Mouse (Mus musculus): ENCODE measurements around the gene Litaf.

The Litaf gene

GRCm38 (mm10) chr16:10952071-10952470 is 113.9 kb downstream of the Litaf start:
- peak; percentile 13 for DNase-seq

- DNase-seq: peak; percentile 16
Observed at GRCm38 (mm10) chr16:10951581-10951980, 114.4 kb downstream of the Litaf start.

GRCm38 (mm10) chr16:10950539-10950938 is 115.4 kb downstream of the Litaf start:
- no peak for DNase-seq

GRCm38 (mm10) chr16:10947724-10948123 is 118.2 kb downstream of the Litaf start:
- no peak for DNase-seq

- no peak for DNase-seq
Observed at GRCm38 (mm10) chr16:10945381-10946127, 120.4 kb downstream of the Litaf start.

- DNase-seq: no peak
Observed at GRCm38 (mm10) chr16:10944545-10944944, 121.4 kb downstream of the Litaf start.

- DNase-seq: no peak
Observed at GRCm38 (mm10) chr16:10943257-10943656, 122.7 kb downstream of the Litaf start.

GRCm38 (mm10) chr16:10940661-10941060 is 125.3 kb downstream of the Litaf start:
- no peak for DNase-seq

- DNase-seq: no peak
Observed at GRCm38 (mm10) chr16:10939932-10940331, 126.0 kb downstream of the Litaf start.

- no peak for DNase-seq
Observed at GRCm38 (mm10) chr16:10937497-10937896, 128.5 kb downstream of the Litaf start.

- no peak for DNase-seq
Observed at GRCm38 (mm10) chr16:10936700-10937319, 129.1 kb downstream of the Litaf start.

GRCm38 (mm10) chr16:10934047-10934446 is 131.9 kb downstream of the Litaf start:
- no peak for DNase-seq

GRCm38 (mm10) chr16:10933372-10933771 is 132.6 kb downstream of the Litaf start:
- peak; percentile 57 for DNase-seq

GRCm38 (mm10) chr16:10927026-10927425 is 138.9 kb downstream of the Litaf start:
- no peak for DNase-seq

- DNase-seq: peak; percentile 16
Observed at GRCm38 (mm10) chr16:10925591-10926180, 140.3 kb downstream of the Litaf start.

- DNase-seq: peak; percentile 48
Observed at GRCm38 (mm10) chr16:10923561-10923960, 142.4 kb downstream of the Litaf start.

- no peak for DNase-seq
Observed at GRCm38 (mm10) chr16:10919856-10920255, 146.1 kb downstream of the Litaf start.

- DNase-seq: no peak
Observed at GRCm38 (mm10) chr16:10916271-10916670, 149.7 kb downstream of the Litaf start.

GRCm38 (mm10) chr16:10915066-10915465 is 150.9 kb downstream of the Litaf start:
- no peak for DNase-seq

GRCm38 (mm10) chr16:10911061-10911460 is 154.9 kb downstream of the Litaf start:
- DNase-seq: no peak

- no peak for DNase-seq
Observed at GRCm38 (mm10) chr16:10910541-10910940, 155.4 kb downstream of the Litaf start.

Data from cerebellum, adult 9-10 months (tissue).